Comparison of ENCODE assay signal across 18 mouse cellular contexts in genomic region chr4:5165263-5165662, GRCm38 (mm10).
"Had no signal": no experiment of that assay in that cellular context is flagged by ENCODE, and none has a peak within 500 bp of the region (broad histone marks: within the 10 kb centered on the region; RNA-seq: fewer than 3 reads in every experiment).

No protein-coding gene starts in this region.

- DNase-seq: liver, postnatal 0 days; lung, adult 2 months; lung, postnatal 14 days; lung, postnatal 36 days; right cerebral cortex, postnatal 14 days; thymus, adult 2 months; thymus, postnatal 25 days; thymus, postnatal 4 days had no signal

- H3K9ac ChIP-seq: liver, postnatal 0 days; lung, embryonic 15.5 days; midbrain, embryonic 13.5 days; midbrain, embryonic 15.5 days; neural tube, embryonic 12.5 days; stomach, embryonic 15.5 days had no signal

- H3K27me3 ChIP-seq: lung, embryonic 15.5 days; megakaryocyte, embryonic 14.5 days; midbrain, embryonic 13.5 days; midbrain, embryonic 15.5 days; neural tube, embryonic 12.5 days; stomach, embryonic 15.5 days had no signal

- H3K4me1 ChIP-seq: lung, embryonic 15.5 days; megakaryocyte, embryonic 14.5 days; midbrain, embryonic 13.5 days; midbrain, embryonic 15.5 days; neural tube, embryonic 12.5 days; stomach, embryonic 15.5 days had no signal

- H3K36me3 ChIP-seq: lung, embryonic 15.5 days; midbrain, embryonic 13.5 days; midbrain, embryonic 15.5 days; neural tube, embryonic 12.5 days; stomach, embryonic 15.5 days had no signal

- H3K9me3 ChIP-seq: lung, embryonic 15.5 days; megakaryocyte, embryonic 14.5 days; midbrain, embryonic 13.5 days; midbrain, embryonic 15.5 days; neural tube, embryonic 12.5 days; stomach, embryonic 15.5 days had no signal

- ATAC-seq: liver, postnatal 0 days; lung, postnatal 0 days; midbrain, embryonic 13.5 days; midbrain, embryonic 15.5 days had no signal

- H3K27ac ChIP-seq: lung, embryonic 15.5 days; macrophage; midbrain, embryonic 13.5 days; midbrain, embryonic 15.5 days; neural tube, embryonic 12.5 days; stomach, embryonic 15.5 days; stomach, postnatal 0 days had no signal

- H3K4me2 ChIP-seq: lung, embryonic 15.5 days; midbrain, embryonic 11.5 days; midbrain, embryonic 13.5 days; midbrain, embryonic 15.5 days; neural tube, embryonic 12.5 days; stomach, embryonic 15.5 days had no signal

- H3K4me3 ChIP-seq: lung, embryonic 15.5 days; megakaryocyte, embryonic 14.5 days; midbrain, embryonic 13.5 days; midbrain, embryonic 15.5 days; neural tube, embryonic 12.5 days; stomach, embryonic 15.5 days had no signal
